Mouse (Mus musculus): ENCODE results near the gene Lrrtm3. TPM values are rescaled to one million over a fixed set of nuclear protein-coding genes. Genes with fewer than 3 reads are reported as not detected.

The Lrrtm3 gene
- polyA plus RNA-seq, 1 experiment from 2014 or later: 50.0 TPM

- Histone ChIP-seq H3K9me3 (ENCODE audit: control insufficient read depth, low read length) (no peaks in the 10 kb centered on the region), H3K4me1 (ENCODE audit: control insufficient read depth, insufficient read depth, low read length) (no peaks in the 10 kb centered on the region), H3K9ac (replicated peaks; ENCODE audit: low read depth, low read length) (no peak overlapping the region), H3K36me3 (ENCODE audit: control insufficient read depth, insufficient read depth, low read length) (no peaks in the 10 kb centered on the region), H3K4me3 (ENCODE audit: low read depth, low read length) (no peak overlapping the region), H3K27ac (ENCODE audit: low read depth, low read length) (no peak overlapping the region), H3K4me2 (ENCODE audit: low read depth, low read length) (no peak overlapping the region), H3K27me3 (ENCODE audit: control insufficient read depth, insufficient read depth, low read length) (no peaks in the 10 kb centered on the region)
- 93% methylated on average over 2 of the region's 2 CpGs for WGBS
- no peak for ATAC-seq (ENCODE audit: low read depth)
Observed at GRCm38 (mm10) chr10:63972300-63972699, 117.8 kb downstream of the Lrrtm3 start.

GRCm38 (mm10) chr10:63954308-63954930 is 135.7 kb downstream of the Lrrtm3 start:
- 19% methylated on average over 6 of the region's 7 CpGs for WGBS
- H3K27ac ChIP-seq (ENCODE audit: low read depth, low read length): no peak overlapping the region
- ATAC-seq (ENCODE audit: low read depth): peak; percentile 58; the same call in 1 of the 2 replicates

GRCm38 (mm10) chr10:63951481-63951880 is 138.6 kb downstream of the Lrrtm3 start:
- 84% methylated on average over 1 of the region's 1 CpGs for WGBS
- no peak overlapping the region for H3K4me2 ChIP-seq (ENCODE audit: low read depth, low read length)
- ATAC-seq (ENCODE audit: low read depth): no peak

More at GRCm38 (mm10) chr10:63954308-63954930, 135.7 kb downstream of the Lrrtm3 start:
- no peaks in the 10 kb centered on the region for H3K9me3 ChIP-seq (ENCODE audit: control insufficient read depth, low read length)
- H3K4me3 ChIP-seq (ENCODE audit: low read depth, low read length): no peak overlapping the region
- no peaks in the 10 kb centered on the region for H3K27me3 ChIP-seq (ENCODE audit: control insufficient read depth, insufficient read depth, low read length)
- no peak overlapping the region for H3K9ac ChIP-seq (replicated peaks; ENCODE audit: low read depth, low read length)
- no peaks in the 10 kb centered on the region for H3K4me1 ChIP-seq (ENCODE audit: control insufficient read depth, insufficient read depth, low read length)
- no peak overlapping the region for H3K4me2 ChIP-seq (ENCODE audit: low read depth, low read length)
- H3K36me3 ChIP-seq (ENCODE audit: control insufficient read depth, insufficient read depth, low read length): no peaks in the 10 kb centered on the region

GRCm38 (mm10) chr10:63950867-63951266 is 139.2 kb downstream of the Lrrtm3 start:
- Histone ChIP-seq H3K9me3 (ENCODE audit: control insufficient read depth, low read length) (no peaks in the 10 kb centered on the region), H3K4me3 (ENCODE audit: low read depth, low read length) (no peak overlapping the region), H3K27ac (ENCODE audit: low read depth, low read length) (no peak overlapping the region), H3K36me3 (ENCODE audit: control insufficient read depth, insufficient read depth, low read length) (no peaks in the 10 kb centered on the region), H3K9ac (replicated peaks; ENCODE audit: low read depth, low read length) (no peak overlapping the region), H3K4me1 (ENCODE audit: control insufficient read depth, insufficient read depth, low read length) (no peaks in the 10 kb centered on the region), H3K4me2 (ENCODE audit: low read depth, low read length) (no peak overlapping the region), H3K27me3 (ENCODE audit: control insufficient read depth, insufficient read depth, low read length) (no peaks in the 10 kb centered on the region)
- no peak for ATAC-seq (ENCODE audit: low read depth)
- WGBS: 53% methylated on average over 8 of the region's 8 CpGs

More at GRCm38 (mm10) chr10:63951481-63951880, 138.6 kb downstream of the Lrrtm3 start:
- no peaks in the 10 kb centered on the region for H3K27me3 ChIP-seq (ENCODE audit: control insufficient read depth, insufficient read depth, low read length)
- no peaks in the 10 kb centered on the region for H3K36me3 ChIP-seq (ENCODE audit: control insufficient read depth, insufficient read depth, low read length)
- no peak overlapping the region for H3K27ac ChIP-seq (ENCODE audit: low read depth, low read length)
- H3K4me1 ChIP-seq (ENCODE audit: control insufficient read depth, insufficient read depth, low read length): no peaks in the 10 kb centered on the region
- H3K9me3 ChIP-seq (ENCODE audit: control insufficient read depth, low read length): no peaks in the 10 kb centered on the region
- H3K9ac ChIP-seq (replicated peaks; ENCODE audit: low read depth, low read length): no peak overlapping the region
- H3K4me3 ChIP-seq (ENCODE audit: low read depth, low read length): no peak overlapping the region

- 71% methylated on average over 4 of the region's 4 CpGs for WGBS
- H3K27ac ChIP-seq (ENCODE audit: low read depth, low read length): no peak overlapping the region
- no peak for ATAC-seq (ENCODE audit: low read depth)
Observed at GRCm38 (mm10) chr10:63947266-63947665, 142.8 kb downstream of the Lrrtm3 start.

GRCm38 (mm10) chr10:63945534-63945933 is 144.5 kb downstream of the Lrrtm3 start:
- no peak overlapping the region for H3K27ac ChIP-seq (ENCODE audit: low read depth, low read length)
- no peak overlapping the region for H3K9ac ChIP-seq (replicated peaks; ENCODE audit: low read depth, low read length)
- H3K36me3 ChIP-seq (ENCODE audit: control insufficient read depth, insufficient read depth, low read length): no peaks in the 10 kb centered on the region
- H3K4me3 ChIP-seq (ENCODE audit: low read depth, low read length): no peak overlapping the region
- H3K4me1 ChIP-seq (ENCODE audit: control insufficient read depth, insufficient read depth, low read length): no peaks in the 10 kb centered on the region
- ATAC-seq (ENCODE audit: low read depth): no peak; the same call in 1 of the 2 replicates
- no peaks in the 10 kb centered on the region for H3K9me3 ChIP-seq (ENCODE audit: control insufficient read depth, low read length)
- no peak overlapping the region for H3K4me2 ChIP-seq (ENCODE audit: low read depth, low read length)
- 15% methylated on average over 3 of the region's 3 CpGs for WGBS
- no peaks in the 10 kb centered on the region for H3K27me3 ChIP-seq (ENCODE audit: control insufficient read depth, insufficient read depth, low read length)

More at GRCm38 (mm10) chr10:63947266-63947665, 142.8 kb downstream of the Lrrtm3 start:
- no peak overlapping the region for H3K9ac ChIP-seq (replicated peaks; ENCODE audit: low read depth, low read length)
- H3K36me3 ChIP-seq (ENCODE audit: control insufficient read depth, insufficient read depth, low read length): no peaks in the 10 kb centered on the region
- H3K27me3 ChIP-seq (ENCODE audit: control insufficient read depth, insufficient read depth, low read length): no peaks in the 10 kb centered on the region
- H3K4me3 ChIP-seq (ENCODE audit: low read depth, low read length): no peak overlapping the region
- no peaks in the 10 kb centered on the region for H3K9me3 ChIP-seq (ENCODE audit: control insufficient read depth, low read length)
- H3K4me2 ChIP-seq (ENCODE audit: low read depth, low read length): no peak overlapping the region
- H3K4me1 ChIP-seq (ENCODE audit: control insufficient read depth, insufficient read depth, low read length): no peaks in the 10 kb centered on the region

- Histone ChIP-seq H3K36me3 (ENCODE audit: control insufficient read depth, insufficient read depth, low read length) (no peaks in the 10 kb centered on the region), H3K27ac (ENCODE audit: low read depth, low read length) (no peak overlapping the region), H3K27me3 (ENCODE audit: control insufficient read depth, insufficient read depth, low read length) (no peaks in the 10 kb centered on the region), H3K4me1 (ENCODE audit: control insufficient read depth, insufficient read depth, low read length) (no peaks in the 10 kb centered on the region), H3K9ac (replicated peaks; ENCODE audit: low read depth, low read length) (no peak overlapping the region), H3K4me2 (ENCODE audit: low read depth, low read length) (no peak overlapping the region), H3K4me3 (ENCODE audit: low read depth, low read length) (no peak overlapping the region), H3K9me3 (ENCODE audit: control insufficient read depth, low read length) (no peaks in the 10 kb centered on the region)
- ATAC-seq (ENCODE audit: low read depth): no peak
- WGBS: 74% methylated on average over 5 of the region's 5 CpGs
Observed at GRCm38 (mm10) chr10:63933946-63934345, 156.1 kb downstream of the Lrrtm3 start.

- Histone ChIP-seq H3K27ac (ENCODE audit: low read depth, low read length) (no peak within 1 kb of the TSS), H3K9ac (replicated peaks; ENCODE audit: low read depth, low read length) (no peak within 1 kb of the TSS), H3K4me1 (ENCODE audit: control insufficient read depth, insufficient read depth, low read length) (no peaks in the 10 kb centered on the region), H3K27me3 (ENCODE audit: control insufficient read depth, insufficient read depth, low read length) (no peaks in the 10 kb centered on the region), H3K4me3 (ENCODE audit: low read depth, low read length) (no peak within 1 kb of the TSS), H3K36me3 (ENCODE audit: control insufficient read depth, insufficient read depth, low read length) (no peaks in the 10 kb centered on the region), H3K4me2 (ENCODE audit: low read depth, low read length) (no peak within 1 kb of the TSS), H3K9me3 (ENCODE audit: control insufficient read depth, low read length) (no peaks in the 10 kb centered on the region)
- no peak for ATAC-seq (ENCODE audit: low read depth)
Observed at GRCm38 (mm10) chr10:63927334-63927733, 162.7 kb downstream of the Lrrtm3 start, which contains the start of gene Gm10118. TSS of gene Gm10118 (minus strand) at chr10:63927434.

GRCm38 (mm10) chr10:63908878-63909277 is 181.2 kb downstream of the Lrrtm3 start:
- no peaks in the 10 kb centered on the region for H3K36me3 ChIP-seq (ENCODE audit: control insufficient read depth, insufficient read depth, low read length)
- H3K9me3 ChIP-seq (ENCODE audit: control insufficient read depth, low read length): no peaks in the 10 kb centered on the region
- H3K4me3 ChIP-seq (ENCODE audit: low read depth, low read length): no peak overlapping the region
- no peak for ATAC-seq (ENCODE audit: low read depth)
- H3K27me3 ChIP-seq (ENCODE audit: control insufficient read depth, insufficient read depth, low read length): no peaks in the 10 kb centered on the region
- H3K4me1 ChIP-seq (ENCODE audit: control insufficient read depth, insufficient read depth, low read length): no peaks in the 10 kb centered on the region
- H3K9ac ChIP-seq (replicated peaks; ENCODE audit: low read depth, low read length): no peak overlapping the region
- H3K4me2 ChIP-seq (ENCODE audit: low read depth, low read length): no peak overlapping the region
- no peak overlapping the region for H3K27ac ChIP-seq (ENCODE audit: low read depth, low read length)

Data from neural tube, embryonic 14.5 days (tissue).